Mouse (Mus musculus): ENCODE data around the gene Ptprc. TPM values are rescaled to one million over a fixed set of nuclear protein-coding genes. Genes with fewer than 3 reads are reported as not detected.

The Ptprc gene
- polyA plus RNA-seq, 1 experiment: 0.61 TPM

GRCm38 (mm10) chr1:138153126-138153525, 22.4 kb downstream of the Ptprc start:
- no peak overlapping the region for H3K4me3 ChIP-seq (ENCODE audit: control insufficient read depth, low read depth, low read length)
- no peak for TF ChIP-seq CTCF (IDR thresholded peaks at IDR 0.05; ENCODE audit: control insufficient read depth, insufficient read depth, insufficient replicate concordance, low read depth, low read length)
- no peak for TF ChIP-seq POLR2A (IDR thresholded peaks at IDR 0.05; ENCODE audit: control insufficient read depth, low read depth, low read length)
- no peaks in the 10 kb centered on the region for H3K4me1 ChIP-seq (ENCODE audit: control insufficient read depth, insufficient read depth, low read length)
- no peak overlapping the region for H3K27ac ChIP-seq (ENCODE audit: control insufficient read depth, insufficient read depth, low read depth, low read length)
- H3K27me3 ChIP-seq (ENCODE audit: control insufficient read depth, insufficient read depth, low read length): no peaks in the 10 kb centered on the region
- no peaks in the 10 kb centered on the region for H3K36me3 ChIP-seq (ENCODE audit: control insufficient read depth, insufficient read depth, low read length)

- Histone ChIP-seq H3K27me3 (ENCODE audit: control insufficient read depth, insufficient read depth, low read length) (no peaks in the 10 kb centered on the region), H3K27ac (ENCODE audit: control insufficient read depth, insufficient read depth, low read depth, low read length) (no peak overlapping the region), H3K36me3 (ENCODE audit: control insufficient read depth, insufficient read depth, low read length) (no peaks in the 10 kb centered on the region), H3K4me3 (ENCODE audit: control insufficient read depth, low read depth, low read length) (no peak overlapping the region), H3K4me1 (ENCODE audit: control insufficient read depth, insufficient read depth, low read length) (no peaks in the 10 kb centered on the region)
- TF ChIP-seq CTCF (IDR thresholded peaks at IDR 0.05; ENCODE audit: control insufficient read depth, insufficient read depth, insufficient replicate concordance, low read depth, low read length) (no peak), POLR2A (IDR thresholded peaks at IDR 0.05; ENCODE audit: control insufficient read depth, low read depth, low read length) (no peak)
Measured at GRCm38 (mm10) chr1:138148844-138149243, 26.7 kb downstream of the Ptprc start.

- Histone ChIP-seq H3K36me3 (ENCODE audit: control insufficient read depth, insufficient read depth, low read length) (no peaks in the 10 kb centered on the region), H3K4me3 (ENCODE audit: control insufficient read depth, low read depth, low read length) (no peak overlapping the region), H3K27ac (ENCODE audit: control insufficient read depth, insufficient read depth, low read depth, low read length) (no peak overlapping the region), H3K27me3 (ENCODE audit: control insufficient read depth, insufficient read depth, low read length) (no peaks in the 10 kb centered on the region), H3K4me1 (ENCODE audit: control insufficient read depth, insufficient read depth, low read length) (no peaks in the 10 kb centered on the region)
- TF ChIP-seq POLR2A (IDR thresholded peaks at IDR 0.05; ENCODE audit: control insufficient read depth, low read depth, low read length) (no peak), CTCF (IDR thresholded peaks at IDR 0.05; ENCODE audit: control insufficient read depth, insufficient read depth, insufficient replicate concordance, low read depth, low read length) (no peak)
Measured at GRCm38 (mm10) chr1:138145571-138145970, 29.9 kb downstream of the Ptprc start.

GRCm38 (mm10) chr1:138145148-138145547, 30.4 kb downstream of the Ptprc start:
- no peaks in the 10 kb centered on the region for H3K27me3 ChIP-seq (ENCODE audit: control insufficient read depth, insufficient read depth, low read length)

GRCm38 (mm10) chr1:138144365-138144764, 31.1 kb downstream of the Ptprc start:
- Histone ChIP-seq H3K27me3 (ENCODE audit: control insufficient read depth, insufficient read depth, low read length) (no peaks in the 10 kb centered on the region), H3K4me1 (ENCODE audit: control insufficient read depth, insufficient read depth, low read length) (no peaks in the 10 kb centered on the region), H3K36me3 (ENCODE audit: control insufficient read depth, insufficient read depth, low read length) (no peaks in the 10 kb centered on the region), H3K27ac (ENCODE audit: control insufficient read depth, insufficient read depth, low read depth, low read length) (no peak overlapping the region), H3K4me3 (ENCODE audit: control insufficient read depth, low read depth, low read length) (no peak overlapping the region)
- TF ChIP-seq POLR2A (IDR thresholded peaks at IDR 0.05; ENCODE audit: control insufficient read depth, low read depth, low read length) (no peak), CTCF (IDR thresholded peaks at IDR 0.05; ENCODE audit: control insufficient read depth, insufficient read depth, insufficient replicate concordance, low read depth, low read length) (no peak)

More at GRCm38 (mm10) chr1:138145148-138145547, 30.4 kb downstream of the Ptprc start:
- Histone ChIP-seq H3K4me3 (ENCODE audit: control insufficient read depth, low read depth, low read length) (no peak overlapping the region), H3K27ac (ENCODE audit: control insufficient read depth, insufficient read depth, low read depth, low read length) (no peak overlapping the region), H3K36me3 (ENCODE audit: control insufficient read depth, insufficient read depth, low read length) (no peaks in the 10 kb centered on the region), H3K4me1 (ENCODE audit: control insufficient read depth, insufficient read depth, low read length) (no peaks in the 10 kb centered on the region)
- TF ChIP-seq CTCF (IDR thresholded peaks at IDR 0.05; ENCODE audit: control insufficient read depth, insufficient read depth, insufficient replicate concordance, low read depth, low read length) (no peak), POLR2A (IDR thresholded peaks at IDR 0.05; ENCODE audit: control insufficient read depth, low read depth, low read length) (no peak)

DNA sequence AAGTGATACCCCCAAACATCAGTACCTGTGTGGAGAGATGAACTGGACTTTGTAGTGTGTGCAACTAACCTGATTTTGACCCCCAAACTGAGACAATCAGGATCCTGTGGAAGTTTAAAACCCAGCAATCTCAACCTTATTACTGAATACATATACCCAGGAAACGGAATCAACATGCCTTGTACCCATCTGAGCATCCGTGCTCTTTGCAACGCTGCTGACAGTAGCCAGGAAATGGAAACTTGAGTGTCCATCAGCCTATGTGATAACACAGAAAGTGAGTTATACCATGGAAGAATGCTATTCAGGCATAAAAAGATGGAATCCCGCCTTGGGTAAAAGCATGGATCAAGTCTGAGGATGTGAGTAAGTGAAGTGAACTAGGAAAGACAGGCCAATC, 34.7 kb downstream of the Ptprc start:
- H3K4me1 ChIP-seq (ENCODE audit: control insufficient read depth, insufficient read depth, low read length): 0 out of 2 replicates have a peak, but pooled peaks cover 2% of the 10 kb centered on the region
- TF ChIP-seq POLR2A (IDR thresholded peaks at IDR 0.05; ENCODE audit: control insufficient read depth, low read depth, low read length) (no peak), CTCF (IDR thresholded peaks at IDR 0.05; ENCODE audit: control insufficient read depth, insufficient read depth, insufficient replicate concordance, low read depth, low read length) (no peak)
- H3K27ac ChIP-seq (ENCODE audit: control insufficient read depth, insufficient read depth, low read depth, low read length): no peak overlapping the region
- no peak overlapping the region for H3K4me3 ChIP-seq (ENCODE audit: control insufficient read depth, low read depth, low read length)
- no peaks in the 10 kb centered on the region for H3K27me3 ChIP-seq (ENCODE audit: control insufficient read depth, insufficient read depth, low read length)
- H3K36me3 ChIP-seq (ENCODE audit: control insufficient read depth, insufficient read depth, low read length): no peaks in the 10 kb centered on the region

- H3K4me3 ChIP-seq (ENCODE audit: control insufficient read depth, low read depth, low read length): no peak overlapping the region
- no peaks in the 10 kb centered on the region for H3K36me3 ChIP-seq (ENCODE audit: control insufficient read depth, insufficient read depth, low read length)
- H3K27ac ChIP-seq (ENCODE audit: control insufficient read depth, insufficient read depth, low read depth, low read length): no peak overlapping the region
- TF ChIP-seq CTCF (IDR thresholded peaks at IDR 0.05; ENCODE audit: control insufficient read depth, insufficient read depth, insufficient replicate concordance, low read depth, low read length) (no peak), POLR2A (IDR thresholded peaks at IDR 0.05; ENCODE audit: control insufficient read depth, low read depth, low read length) (no peak)
- 0 out of 2 replicates have a peak, but pooled peaks cover 2% of the 10 kb centered on the region for H3K4me1 ChIP-seq (ENCODE audit: control insufficient read depth, insufficient read depth, low read length)
- no peaks in the 10 kb centered on the region for H3K27me3 ChIP-seq (ENCODE audit: control insufficient read depth, insufficient read depth, low read length)
Measured at GRCm38 (mm10) chr1:138137696-138138095, 37.8 kb downstream of the Ptprc start.

Data from testis, adult 2 months (tissue).